Mouse (Mus musculus) mature B cell (primary cell): ENCODE data around the gene St8sia6.

Experiments
- in situ Hi-C: fragments of 300-500 bp; cut with MboI; formaldehyde crosslinking; loops from 2 replicates; pipeline ENCODE4 v1.14.3; 2019

The St8sia6 gene

DNA sequence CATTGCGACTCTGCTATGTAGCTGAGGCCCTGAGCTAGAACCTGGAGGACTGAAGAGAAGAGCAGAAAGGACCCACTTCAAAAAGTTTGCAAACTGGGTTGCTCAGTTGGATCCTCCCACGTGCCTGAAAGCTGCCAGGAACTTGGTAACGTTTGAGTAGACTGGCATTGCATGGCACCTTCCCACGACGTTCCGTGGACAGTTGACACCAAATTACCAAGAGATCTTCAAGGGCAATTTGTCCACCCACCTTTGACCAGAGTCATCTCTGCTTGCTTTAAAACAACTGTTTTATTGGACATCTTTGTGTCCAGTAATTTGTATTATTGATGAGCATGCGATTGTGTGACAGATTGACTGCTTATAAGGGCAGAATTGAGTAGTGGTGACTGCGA lies at the start of gene St8sia6:
St8sia6 (minus strand) TSS at position 96 of the 395 bp plus-strand sequence.
- in situ Hi-C loops = loop anchor here (25.0 kb wide), 1 partner anchor 493 kb away; no protein-coding TSS in a partner anchor

DNA sequence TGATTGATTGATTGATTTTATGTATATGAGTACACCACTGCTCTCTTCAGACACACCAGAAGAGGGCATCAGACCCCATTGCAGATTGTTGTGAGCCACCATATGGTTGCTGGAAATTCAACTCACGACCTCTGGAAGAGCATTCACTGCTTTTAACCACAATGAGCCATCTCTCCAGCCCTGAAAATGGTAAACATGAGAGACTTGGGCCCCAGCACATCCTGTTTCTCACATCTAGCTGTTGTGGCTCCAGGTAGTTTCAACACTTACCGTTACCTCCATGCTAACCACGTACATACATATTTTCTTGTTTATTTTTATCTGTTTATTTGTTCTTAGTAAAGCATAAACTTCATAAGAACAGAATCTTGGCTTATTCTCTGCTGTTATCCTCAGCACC lies 42.4 kb upstream of the St8sia6 start:
- in situ Hi-C loops = no loop called here

DNA sequence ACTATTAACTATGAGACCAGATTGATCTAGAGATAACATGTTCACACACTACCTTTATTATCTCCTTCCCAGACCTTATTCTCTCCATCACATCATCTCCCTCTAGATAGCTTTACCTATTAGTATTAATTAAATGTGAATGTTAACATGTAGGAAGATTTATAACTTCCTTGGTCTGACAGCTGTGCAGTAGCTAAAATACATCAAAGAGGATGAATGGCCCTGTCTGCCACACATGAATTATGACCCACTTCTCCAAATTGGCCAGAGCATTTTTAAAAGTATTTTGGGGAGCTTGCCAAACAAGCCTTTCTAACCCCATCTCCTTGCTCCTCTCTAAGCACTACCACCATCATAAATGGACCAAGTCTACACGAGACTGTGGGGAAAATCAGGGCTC lies 41.1 kb upstream of the St8sia6 start:
- in situ Hi-C loops = no loop called here

DNA sequence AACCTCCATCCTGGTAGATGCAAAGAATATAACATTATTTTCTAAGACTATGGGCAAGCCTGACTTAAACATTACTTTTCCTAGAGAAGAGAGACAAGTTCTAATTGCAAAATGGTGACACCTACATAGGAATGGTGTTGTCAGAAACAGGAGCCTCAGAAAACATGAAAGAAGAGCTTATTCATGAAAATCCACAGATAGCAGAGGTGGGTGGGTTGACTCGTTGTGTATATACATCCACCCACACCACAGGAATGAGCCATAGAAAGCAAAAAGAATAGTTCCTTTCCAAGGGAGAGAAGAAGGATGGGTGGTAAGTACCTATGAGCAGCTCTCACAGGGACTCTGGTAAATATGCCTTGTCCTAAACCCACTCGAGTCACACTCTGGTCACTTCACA lies 22.8 kb upstream of the St8sia6 start:
- in situ Hi-C loops = no loop called here

DNA sequence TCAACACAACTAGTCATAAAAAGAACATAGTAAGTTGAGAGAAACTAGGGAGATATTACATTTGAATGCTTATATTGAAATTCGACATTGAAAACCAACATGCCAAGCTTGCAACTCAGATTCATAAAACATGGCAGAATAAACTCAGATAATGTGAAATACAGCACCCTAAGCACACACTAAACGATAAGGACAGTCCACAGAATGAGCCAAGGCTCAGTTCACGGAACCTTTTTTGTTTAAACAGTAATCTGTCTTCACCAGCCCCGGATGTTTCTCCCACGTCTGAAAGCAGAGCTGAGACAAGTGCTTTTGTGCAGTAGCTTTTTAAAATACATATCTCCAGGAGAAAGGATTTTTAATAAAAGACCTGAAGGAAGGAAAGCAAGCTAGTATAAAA lies 14.7 kb upstream of the St8sia6 start:
- in situ Hi-C loops = no loop called here

DNA sequence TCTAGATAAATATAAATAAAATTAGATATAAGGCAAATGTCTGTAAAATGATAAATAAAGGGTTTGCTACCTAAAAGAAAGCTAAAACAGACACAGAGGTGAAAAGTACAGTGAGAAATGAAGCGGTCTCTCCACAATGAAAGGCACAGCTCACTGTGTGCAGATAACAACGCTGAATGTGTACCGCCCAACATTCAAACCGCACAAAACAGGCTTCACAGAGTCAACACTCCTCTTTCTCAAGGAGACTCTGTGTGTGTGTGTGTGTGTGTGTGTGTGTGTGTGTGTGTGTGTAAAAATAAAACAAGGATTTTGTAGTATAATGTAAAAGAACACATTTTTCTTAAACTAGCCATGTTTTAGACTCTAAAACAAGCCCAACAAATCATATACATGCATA lies 14.1 kb upstream of the St8sia6 start:
- in situ Hi-C loops = no loop called here

DNA sequence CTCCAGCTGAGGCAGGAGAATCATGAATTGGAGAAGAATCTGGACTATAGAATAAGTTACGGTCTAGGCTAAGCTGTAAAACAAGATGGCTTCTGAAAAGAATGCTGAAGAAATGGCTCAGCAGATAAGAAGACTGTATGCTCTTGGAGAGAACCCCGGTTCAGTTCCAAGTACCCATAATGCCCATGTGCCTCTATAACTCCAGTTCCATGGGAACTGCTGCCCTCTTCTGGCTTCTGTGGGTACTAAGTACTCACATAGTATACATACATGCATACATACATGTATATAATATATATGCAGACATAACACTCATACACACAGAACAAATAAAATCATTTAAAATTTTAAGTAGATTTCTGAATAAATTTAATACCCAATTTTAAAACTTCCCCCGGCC lies 12.3 kb upstream of the St8sia6 start:
- in situ Hi-C loops = no loop called here

DNA sequence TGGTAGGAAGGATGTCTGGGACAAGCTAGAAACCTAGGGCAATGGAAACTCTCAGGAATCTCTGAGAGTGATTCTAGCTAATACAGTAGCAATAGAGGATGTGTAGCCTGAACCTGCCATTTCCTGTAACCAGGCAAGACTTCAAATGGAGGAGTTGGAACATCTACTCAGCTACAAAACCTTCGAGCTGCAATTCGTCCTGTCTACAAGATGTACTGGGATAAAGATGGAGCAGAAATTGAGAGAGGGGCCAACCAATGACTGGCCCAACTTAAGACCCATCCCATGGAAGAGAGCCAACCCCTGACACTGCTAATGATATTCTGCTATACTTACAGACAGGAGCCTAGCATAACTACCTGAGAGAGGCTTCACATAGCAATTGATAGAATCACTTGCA lies 6.8 kb upstream of the St8sia6 start:
- in situ Hi-C loops = no loop called here

DNA sequence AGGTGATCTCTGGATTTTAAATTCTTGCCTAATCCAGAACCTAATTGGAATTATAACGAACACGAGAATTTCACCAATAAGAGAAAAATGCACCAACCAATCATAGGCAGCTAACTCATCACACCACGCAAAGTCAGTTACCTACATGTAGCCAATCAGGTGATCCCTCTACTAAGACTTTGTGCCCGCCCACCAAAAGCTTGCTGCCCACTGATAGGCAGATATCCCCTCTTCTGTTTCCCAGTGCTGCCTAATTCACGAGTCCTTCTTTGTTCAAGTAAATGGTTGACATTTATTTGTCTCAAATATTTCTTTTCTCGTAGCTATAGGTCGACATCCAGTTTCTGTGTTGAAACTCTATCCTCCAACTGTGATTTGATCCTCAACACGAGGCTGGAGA lies 582 bp upstream of the St8sia6 start:
- in situ Hi-C loops = loop anchor here (25.0 kb wide), 1 partner anchor 493 kb away; no protein-coding TSS in a partner anchor

DNA sequence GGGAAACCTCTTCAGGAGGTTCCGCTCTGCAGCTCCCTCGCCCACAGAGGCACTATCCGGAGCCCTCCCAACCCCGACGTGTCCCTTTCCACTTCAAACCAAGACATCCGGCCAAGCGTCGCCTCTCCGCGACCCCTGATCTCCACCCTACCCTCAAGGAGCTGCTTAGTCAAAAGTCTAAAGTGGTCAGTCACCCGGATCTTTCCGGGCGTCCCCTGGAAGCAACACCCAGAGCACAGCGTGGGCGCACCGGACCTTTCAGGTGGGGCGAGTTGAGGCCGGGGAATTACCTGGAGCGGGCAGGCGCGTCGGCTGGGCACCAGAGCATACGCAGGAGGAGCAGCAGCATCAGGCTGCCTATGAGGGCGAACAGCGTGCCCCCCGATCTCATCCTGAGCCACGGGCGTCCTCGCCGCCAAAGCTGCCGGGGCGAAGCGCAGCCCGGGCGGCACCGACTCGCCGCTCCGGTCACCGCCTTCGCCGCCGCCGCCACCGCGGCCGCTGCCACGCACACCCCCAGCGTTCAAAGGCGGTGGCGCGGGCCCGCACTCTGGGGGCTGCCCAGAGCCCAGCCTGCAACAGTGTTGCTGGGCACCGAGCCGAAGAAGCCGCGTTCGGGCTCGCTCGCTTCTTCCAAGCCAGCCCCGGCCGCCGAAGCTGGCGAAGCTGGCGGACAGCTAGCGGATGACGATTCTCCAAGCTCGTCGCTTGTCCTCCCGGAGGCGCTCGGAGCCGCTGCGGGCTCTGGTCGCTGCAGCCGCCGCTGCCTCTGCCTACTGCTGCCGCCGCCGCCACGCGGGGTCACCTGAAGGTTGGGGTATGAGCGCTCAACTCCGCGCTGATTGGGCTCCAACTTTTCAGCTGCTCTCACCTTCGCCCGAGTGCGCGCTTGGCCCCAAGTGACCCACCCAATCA lies 553 bp downstream of the St8sia6 start:
- in situ Hi-C loops = loop anchor here (25.0 kb wide), 1 partner anchor 494 kb away; no protein-coding TSS in a partner anchor

DNA sequence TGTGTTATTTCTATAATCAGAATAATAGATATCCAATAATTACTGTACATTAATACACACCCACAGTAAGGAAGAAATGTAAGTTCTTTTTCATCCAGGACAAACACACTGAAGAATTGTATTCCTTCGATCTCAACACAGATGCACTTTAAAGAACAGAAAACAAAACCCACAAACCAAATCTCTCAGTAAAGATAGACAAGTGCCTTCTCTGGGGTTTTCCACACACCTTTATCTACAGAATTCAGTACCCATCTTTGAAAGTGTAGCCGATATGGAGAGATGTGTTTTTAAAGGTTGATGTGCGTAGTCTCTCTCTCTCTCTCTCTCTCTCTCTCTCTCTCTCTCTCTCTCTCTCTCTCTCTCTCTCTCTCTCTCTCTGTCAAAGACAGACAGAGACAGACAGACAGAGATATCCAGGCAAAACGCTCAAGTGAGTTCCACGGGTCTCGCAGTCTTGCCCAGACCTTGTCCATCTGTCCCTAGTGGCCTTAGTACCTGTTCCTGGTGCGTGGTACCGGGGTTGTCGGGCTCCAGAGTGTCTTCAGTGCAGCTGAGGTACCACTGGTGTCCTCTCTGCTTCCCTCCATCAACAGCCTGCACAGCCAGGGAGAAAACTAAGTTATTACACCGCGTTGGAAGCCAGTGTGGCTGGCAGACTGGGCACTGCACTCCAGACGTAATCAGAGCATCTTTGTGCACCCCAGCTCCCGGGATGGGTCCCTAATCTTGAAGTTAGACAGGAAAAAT lies 1.4 kb downstream of the St8sia6 start:
- in situ Hi-C loops = loop anchor here (25.0 kb wide), 1 partner anchor 495 kb away; no protein-coding TSS in a partner anchor

DNA sequence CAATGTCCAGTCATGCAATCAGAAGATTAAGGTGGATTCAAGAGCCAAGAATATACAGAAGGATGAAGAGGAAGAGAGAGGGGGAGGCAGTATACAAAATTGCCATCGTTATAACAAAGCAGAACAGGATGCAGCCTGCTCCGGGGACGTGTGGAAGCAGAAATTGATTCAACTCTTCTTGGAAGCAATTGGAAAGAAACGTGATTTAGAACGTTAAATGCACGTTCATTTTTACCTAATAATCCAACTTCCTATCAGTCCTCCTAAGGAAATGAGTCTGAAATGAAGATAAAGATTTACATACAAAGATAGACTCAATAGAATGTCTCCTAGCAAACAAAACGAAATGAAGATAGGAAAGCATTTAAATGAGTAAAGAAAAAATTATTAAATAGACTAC lies 2.3 kb downstream of the St8sia6 start:
- in situ Hi-C loops = loop anchor here (25.0 kb wide), 1 partner anchor 496 kb away; no protein-coding TSS in a partner anchor

DNA sequence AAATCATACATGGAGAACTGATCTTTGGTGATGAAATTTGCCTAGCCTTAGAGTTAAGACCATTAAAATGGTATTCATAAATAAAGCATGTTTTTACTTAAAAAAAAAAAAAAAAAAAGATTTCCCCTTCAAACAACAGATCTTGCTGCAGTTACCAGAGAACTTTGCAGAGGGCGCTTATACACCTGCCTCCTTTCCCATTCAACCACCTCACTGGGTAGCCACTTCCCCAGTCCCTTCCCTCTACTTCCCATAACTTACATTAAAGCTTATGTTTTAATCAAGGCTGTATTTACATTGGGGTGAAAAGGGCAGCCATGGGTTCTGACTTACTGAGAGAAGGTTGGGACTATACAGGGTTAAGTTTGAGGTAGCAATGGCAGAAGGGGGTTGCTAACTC lies 4.5 kb downstream of the St8sia6 start:
- in situ Hi-C loops = loop anchor here (25.0 kb wide), 1 partner anchor 498 kb away; no protein-coding TSS in a partner anchor

DNA sequence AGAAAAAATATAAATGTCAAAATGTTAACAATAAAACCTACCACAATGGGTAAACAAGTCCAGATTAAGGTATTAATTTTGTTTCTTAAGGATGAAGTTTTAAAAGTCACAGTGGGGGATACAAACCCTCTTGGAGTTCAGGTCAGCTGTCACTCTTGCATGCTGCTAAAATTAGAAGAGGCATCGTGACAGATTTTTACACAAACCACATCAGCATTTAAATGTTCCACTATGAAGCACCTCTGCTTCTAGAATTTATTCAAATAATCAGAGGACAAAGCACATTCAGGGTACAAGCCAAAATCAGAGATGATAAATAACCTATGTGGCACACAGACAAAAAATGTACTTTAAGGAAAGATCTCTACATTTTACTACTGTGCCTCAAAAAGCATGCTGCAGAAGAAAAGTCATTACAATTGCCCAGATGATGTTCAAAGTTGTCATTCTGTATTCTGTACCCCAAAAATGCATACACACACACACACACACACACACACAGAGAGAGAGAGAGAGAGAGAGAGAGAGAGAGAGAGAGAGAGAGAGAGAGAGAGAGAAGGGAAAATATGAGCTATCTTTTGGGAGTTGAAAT lies 7.2 kb downstream of the St8sia6 start:
- in situ Hi-C loops = loop anchor here (25.0 kb wide), 1 partner anchor 501 kb away; no protein-coding TSS in a partner anchor

DNA sequence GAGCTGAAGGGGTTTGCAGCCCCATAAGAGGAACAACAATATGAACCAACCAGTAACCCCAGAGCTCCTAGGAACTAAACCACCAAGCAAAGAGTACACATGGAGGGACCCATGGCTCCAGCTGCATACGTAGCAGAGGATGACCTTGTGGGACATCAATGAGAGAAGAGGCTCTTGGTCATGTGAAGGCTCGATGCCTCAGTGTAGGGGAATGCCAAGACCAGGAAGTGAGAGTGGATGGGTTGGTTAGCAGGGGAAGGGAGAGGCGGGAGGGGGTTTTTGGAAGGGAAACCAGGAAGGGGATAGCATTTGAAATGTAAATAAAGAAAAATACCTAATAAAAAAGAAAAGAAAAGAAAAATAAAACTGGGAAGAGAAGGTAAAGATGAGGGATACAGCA lies 7.9 kb downstream of the St8sia6 start:
- in situ Hi-C loops = loop anchor here (25.0 kb wide), 1 partner anchor 501 kb away; no protein-coding TSS in a partner anchor

DNA sequence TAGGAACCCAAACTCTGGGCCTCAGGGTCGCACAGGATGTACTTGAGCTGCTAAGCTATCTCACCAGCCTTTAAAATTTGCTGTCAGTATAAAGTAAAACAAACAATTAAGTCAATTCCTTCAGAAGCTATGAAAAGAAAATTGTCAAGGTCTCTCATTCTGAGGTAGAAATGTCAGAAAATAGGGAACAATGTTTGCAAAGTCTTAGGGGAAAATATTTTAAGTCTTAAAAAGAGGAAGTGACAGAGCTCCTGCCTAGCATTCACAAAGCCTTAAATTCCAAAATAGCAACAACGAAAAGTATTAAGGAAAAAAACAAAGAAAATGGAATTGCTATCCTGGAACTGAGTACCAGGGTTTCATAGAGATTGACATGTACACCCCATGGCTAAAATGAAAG lies 8.6 kb downstream of the St8sia6 start:
- in situ Hi-C loops = loop anchor here (25.0 kb wide), 1 partner anchor 502 kb away; no protein-coding TSS in a partner anchor

DNA sequence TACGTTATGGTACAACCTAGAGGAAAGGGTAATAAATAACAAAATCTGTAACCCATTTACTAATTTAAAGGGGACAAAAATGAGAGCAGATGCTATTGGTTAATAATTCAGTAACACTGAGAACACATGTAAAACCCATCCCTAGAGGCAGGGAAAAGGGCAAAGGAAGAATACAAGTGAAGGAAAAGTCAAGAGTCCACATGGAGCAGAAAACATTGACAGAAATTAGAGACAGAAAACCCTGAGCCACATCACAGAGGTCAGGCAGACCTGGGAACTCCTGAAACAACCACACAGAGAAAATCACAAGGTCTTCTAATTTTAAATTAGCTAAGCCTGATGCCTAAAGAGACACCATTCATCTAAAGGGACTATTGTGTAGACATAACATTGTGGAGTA lies 9.4 kb downstream of the St8sia6 start:
- in situ Hi-C loops = loop anchor here (25.0 kb wide), 1 partner anchor 503 kb away; no protein-coding TSS in a partner anchor

DNA sequence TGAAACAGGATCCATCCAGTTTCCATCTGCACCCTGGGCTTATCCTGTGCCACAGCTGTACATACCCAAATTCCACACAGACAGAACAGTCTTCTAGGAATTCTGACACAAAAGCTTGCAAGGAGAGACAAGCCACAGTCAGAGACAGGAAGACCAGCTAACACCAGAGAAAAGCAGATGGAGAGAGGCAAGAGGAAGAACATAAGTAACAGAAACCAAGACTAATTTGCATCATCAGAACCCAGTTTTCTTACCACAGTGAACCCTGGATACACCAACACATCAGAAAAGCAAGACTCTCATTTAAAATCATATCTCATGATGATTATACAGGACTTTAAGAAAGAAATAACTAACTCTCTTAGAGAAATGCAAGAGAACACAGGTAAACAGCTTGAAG lies 16.8 kb downstream of the St8sia6 start:
- in situ Hi-C loops = loop anchor here (25.0 kb wide), 1 partner anchor 510 kb away; no protein-coding TSS in a partner anchor

DNA sequence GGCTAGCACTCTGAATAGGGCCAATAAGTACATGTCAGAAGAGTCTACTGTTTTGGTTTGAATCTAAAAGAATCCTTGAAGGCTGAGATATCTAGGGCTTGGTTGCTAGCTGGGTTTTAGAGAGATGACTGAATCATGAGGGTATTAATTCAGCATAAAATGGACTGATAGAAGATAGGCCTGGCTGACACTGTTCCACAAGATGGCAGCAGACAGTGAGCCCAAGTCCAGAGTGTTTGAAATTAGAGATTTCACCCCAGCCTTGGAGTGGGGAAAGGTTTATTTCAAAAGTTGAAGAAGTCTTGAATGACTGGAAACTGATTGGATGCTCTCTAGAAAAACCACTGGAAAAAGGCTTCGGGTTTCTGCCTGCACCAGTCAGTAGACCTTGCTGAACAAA lies 17.4 kb downstream of the St8sia6 start:
- in situ Hi-C loops = loop anchor here (25.0 kb wide), 1 partner anchor 511 kb away; no protein-coding TSS in a partner anchor

DNA sequence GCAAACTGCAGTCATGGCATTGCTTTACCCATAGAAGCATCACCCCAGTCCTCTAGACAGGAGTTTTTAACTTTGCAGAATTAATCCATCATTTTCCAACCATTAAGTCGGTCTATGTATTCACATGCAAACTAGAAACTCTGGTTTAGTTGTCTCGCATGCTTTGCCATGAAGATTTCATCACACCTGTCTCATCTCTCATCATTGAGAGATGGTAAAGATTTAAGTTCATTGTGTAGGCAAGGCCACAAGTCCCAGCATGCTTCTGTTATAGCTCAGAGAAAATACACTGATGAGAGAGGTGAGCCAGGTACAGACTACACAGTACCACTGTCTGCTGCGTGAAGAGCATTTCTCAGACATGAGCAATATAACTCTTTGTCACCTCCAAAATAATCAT lies 18.8 kb downstream of the St8sia6 start:
- in situ Hi-C loops = loop anchor here (25.0 kb wide), 1 partner anchor 512 kb away; no protein-coding TSS in a partner anchor

DNA sequence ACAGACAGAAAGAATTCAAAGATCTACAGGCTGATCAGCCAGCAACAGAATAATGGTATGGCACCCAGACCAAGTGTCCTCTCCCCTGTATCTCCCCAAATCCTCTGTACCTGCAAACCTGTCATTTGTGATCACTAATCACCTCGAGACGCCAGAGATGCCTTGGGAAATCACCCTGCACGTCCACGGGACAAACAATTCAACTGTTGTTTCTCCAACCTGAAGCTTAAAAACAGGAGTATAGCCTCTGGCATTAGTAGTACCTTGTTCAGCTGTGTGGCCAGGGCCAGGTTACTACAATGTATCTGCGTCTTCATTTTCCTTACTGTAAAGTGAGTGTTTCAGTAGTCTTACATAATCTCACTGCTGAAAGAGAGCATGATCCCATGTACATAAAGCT lies 25.3 kb downstream of the St8sia6 start:
- in situ Hi-C loops = no loop called here
